Mouse (Mus musculus): ENCODE measurements around the gene Prkcb.

GRCm38 (mm10) chr7:122613876-122614275, 325.3 kb downstream of the Prkcb start:
- TF ChIP-seq CTCF (IDR thresholded peaks at IDR 0.05; ENCODE audit: control insufficient read depth, insufficient read depth, insufficient read length), result no peak
- no peak for TF ChIP-seq MAX (IDR thresholded peaks at IDR 0.05)
